Mouse (Mus musculus) ES-E14 (cell line): ENCODE data around the gene Arsa.

ENCODE experiments used
- HCFC1 ChIP-seq: IDR thresholded peaks from 2 replicates; pipeline ENCODE4 v1.6.1; 2012; ENCODE audit warnings: low read length, inconsistent platforms, borderline replicate concordance; ENCODE audit not compliant: insufficient read depth
- MAFK ChIP-seq: IDR thresholded peaks from 2 replicates; pipeline ENCODE4 v1.6.1; 2014; ENCODE audit warnings: mild to moderate bottlenecking, low read depth, low read length, inconsistent platforms; ENCODE audit not compliant: insufficient read depth
- ZC3H11A ChIP-seq: IDR thresholded peaks from 2 replicates; pipeline ENCODE4 v1.6.1; 2012; ENCODE audit warnings: low read depth, mild to moderate bottlenecking, inconsistent platforms, low read length, borderline replicate concordance
- ZNF384 ChIP-seq: IDR thresholded peaks from 2 replicates; pipeline ENCODE4 v1.6.1; 2012; ENCODE audit warnings: low read depth, low read length, inconsistent platforms

GRCm38 (mm10) chr15:89498961-89499688 lies 21.9 kb upstream of the Arsa start, which contains the start of gene Shank3:
- TF ChIP-seq ZC3H11A = no peak
- no peak for TF ChIP-seq MAFK
- no peak for TF ChIP-seq ZNF384
- no peak for TF ChIP-seq HCFC1
